Mouse (Mus musculus): ENCODE measurements around the gene Phf3.
"Not testable (repeated sequence)": the region's sequence is repeated elsewhere in the genome, so short reads cannot be mapped to it uniquely, and the experiment has no call there.

The Phf3 gene

DNA sequence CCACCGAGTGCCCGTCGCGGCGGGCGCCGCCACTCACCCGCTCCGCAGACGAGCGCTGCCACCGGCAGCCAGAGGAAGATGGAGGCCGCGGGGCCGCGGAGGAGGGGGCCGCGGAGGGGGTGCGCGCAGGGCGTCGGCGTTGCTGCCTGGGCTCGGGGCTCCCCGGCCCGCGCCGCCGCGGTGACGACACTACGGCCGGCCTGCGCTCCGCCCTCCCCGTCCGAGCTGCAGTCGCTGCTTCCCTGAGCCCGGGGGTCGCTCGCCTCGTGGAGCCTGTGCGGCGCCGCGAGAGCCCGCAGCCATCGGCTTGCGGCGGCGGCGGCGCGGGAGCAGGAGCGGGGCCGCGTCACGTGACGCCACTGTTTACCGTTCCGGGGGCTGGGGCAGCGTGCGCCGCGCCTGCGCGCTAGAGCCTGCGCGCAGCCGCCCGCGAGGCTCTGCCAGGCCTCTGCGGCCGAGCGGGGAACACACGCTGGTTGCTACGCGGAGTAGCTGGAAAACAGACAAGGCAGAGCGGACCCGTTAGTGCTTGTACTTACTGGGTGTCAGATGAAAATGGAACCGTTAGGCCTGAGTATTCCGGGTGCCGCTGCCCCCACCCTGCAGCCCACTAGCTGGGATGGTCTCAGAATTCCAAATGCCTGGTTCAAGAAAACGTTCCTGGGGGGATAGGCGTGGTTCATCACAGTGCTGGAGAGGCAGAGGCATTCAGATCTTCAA lies at the start of gene Phf3:
Gene Phf3 (minus strand): TSS at position 381 of the 720 bp plus-strand sequence.
- DNase-seq, result peak; percentile 94

DNA sequence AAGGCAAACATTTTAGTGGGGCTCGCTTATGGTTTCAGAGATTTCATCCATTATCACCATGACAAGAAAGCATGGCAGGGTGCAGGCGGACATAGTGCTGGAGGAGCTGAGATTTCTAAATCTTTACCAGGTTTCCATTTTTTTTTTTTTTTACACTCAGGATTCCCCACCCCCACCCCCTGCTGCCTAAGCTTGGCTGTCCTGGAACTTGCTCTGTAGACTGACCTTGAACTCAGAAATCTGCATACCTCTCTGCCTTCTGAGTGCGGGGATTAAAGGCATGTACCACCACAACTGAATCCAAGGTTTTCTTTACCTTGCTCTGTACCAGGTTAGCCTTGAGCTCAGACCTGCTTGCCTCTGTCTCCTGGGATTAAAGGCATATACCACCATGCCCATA lies 48.5 kb upstream of the Phf3 start:
- no peak for DNase-seq

DNA sequence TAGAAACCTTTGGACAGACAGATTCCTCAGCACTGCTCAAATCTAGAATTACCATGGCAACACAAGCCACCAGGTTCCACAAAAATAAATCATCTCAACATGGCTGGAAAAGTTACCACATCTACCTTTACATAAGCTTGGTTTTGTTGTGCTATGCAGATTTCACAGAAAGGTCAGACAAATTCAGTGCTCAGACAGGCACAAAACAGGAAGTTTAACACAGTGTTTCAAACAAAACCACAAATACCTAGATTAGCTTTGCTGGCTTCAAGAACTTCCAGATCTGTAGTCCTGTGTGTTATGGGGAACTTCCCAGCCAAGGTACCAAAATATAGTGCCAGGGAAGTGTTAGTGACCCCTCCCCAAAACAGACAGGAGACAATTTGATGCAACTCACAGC lies 47.5 kb upstream of the Phf3 start:
- no peak for DNase-seq

DNA sequence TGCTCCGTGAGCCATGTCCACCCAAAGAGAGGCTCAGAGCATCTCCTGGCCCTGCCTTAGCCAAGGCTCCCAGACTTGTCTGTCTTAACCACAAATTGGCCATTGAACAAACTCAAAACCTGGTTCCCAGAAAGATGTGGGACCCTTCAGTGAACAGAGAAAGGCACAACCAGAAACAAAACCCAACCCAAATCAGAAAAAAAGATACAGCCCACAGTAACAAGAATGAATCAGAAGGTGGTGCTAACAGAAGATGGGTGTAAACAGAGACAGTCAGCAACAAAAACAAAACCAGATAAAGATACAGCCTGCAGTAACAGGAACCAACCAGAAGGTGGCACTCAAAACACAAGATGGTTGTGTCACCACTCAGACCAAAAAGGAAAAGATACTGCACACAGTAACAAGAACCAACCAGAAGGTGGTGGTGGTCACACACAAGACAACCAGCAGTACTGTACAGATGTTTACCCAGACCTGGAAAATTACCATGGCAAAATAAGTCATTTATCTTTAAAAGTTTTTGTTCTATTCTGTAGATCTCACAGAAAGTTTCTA lies 47.0 kb upstream of the Phf3 start:
- DNase-seq, result peak; percentile 17

DNA sequence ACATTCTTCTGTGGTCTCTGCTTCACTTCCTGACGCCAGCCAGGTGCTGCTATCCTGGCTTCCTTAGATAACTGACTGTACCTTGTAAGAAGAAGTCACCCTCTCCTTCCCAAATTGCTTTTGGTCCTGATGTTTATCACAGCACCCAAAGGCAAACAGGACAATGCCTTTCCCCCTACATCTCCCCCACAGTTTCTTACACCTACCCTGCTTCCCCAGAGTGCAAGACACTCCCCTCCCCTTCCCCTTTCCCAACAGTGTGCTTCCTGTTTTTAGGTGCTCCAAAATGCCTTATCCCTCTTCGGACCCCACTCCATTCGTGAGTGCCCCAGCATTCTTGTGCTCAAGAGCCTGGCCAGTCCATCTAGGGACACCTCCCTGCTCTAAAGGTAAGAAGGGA lies 36.5 kb upstream of the Phf3 start:
- no peak for DNase-seq

DNA sequence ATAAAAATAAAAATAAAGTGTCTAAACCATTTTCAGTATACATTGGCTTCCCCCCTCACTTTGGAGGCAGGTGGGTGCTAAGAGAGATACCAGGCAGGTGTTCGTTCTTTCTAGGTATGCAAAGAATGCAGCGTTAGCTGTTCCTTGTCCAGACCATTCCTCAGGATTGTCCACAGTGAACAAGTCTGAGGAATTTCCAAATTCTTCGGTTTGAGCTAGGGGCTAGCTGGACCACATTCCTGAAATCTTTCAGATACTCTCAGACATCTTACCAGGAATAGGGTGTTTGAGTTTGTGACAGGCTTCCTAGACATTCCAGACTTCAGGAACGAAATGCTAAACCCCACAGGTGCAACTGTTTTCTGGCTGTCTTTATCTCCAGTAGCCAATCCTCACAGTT lies 35.1 kb upstream of the Phf3 start:
- DNase-seq, result no peak

DNA sequence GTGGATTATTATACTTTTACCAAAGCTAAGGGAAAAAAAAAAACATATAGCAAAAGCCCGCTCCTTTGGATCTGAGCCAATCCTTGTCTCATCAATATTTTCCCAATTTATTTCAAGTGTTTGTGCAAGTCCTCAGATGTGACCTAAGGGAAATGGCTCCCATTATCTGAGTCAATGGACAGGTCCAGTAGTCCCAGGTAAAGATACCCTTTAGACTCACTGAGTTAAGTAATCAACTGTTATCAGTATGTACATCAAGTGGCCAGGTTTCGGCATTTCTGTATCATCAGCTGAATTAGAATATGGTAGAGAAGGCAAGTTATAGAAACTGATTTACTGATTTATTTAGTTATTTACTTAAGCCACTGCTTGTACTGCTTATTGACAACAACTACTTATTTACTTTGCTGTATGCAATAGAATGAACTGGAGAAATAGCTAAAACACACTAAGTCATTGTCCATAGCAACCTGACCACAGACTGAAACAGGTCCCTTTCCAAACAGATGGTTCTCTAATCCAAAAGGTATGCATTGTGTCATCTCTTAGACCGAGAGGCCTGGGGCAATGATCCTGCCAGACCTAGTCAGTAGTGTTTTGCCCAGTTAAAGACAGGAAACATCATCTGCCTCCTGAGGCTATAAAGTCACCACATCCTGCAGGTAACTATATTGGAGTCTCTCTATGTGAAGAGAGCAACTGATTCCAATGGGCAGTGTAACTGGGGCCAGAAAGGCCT lies 29.9 kb upstream of the Phf3 start:
- no peak for DNase-seq

DNA sequence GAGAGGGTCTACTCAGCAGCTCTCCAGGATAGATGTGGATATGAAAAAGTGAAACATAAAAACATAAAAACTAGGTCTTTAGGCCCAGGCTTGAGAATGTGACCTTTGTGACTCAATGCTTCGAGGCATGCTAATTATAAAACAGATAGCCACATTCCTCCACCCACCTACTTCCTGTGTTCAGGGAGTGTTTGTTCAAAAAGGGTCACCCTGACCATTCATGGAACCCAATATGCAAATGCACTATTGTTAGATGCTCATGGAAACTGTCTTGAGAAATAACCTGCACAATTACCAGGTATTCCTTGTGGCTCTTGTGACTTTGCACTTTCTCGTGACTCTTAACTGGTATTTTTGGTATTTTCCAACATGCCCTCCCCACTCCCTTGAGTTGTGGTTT lies 25.0 kb upstream of the Phf3 start:
- no peak for DNase-seq

DNA sequence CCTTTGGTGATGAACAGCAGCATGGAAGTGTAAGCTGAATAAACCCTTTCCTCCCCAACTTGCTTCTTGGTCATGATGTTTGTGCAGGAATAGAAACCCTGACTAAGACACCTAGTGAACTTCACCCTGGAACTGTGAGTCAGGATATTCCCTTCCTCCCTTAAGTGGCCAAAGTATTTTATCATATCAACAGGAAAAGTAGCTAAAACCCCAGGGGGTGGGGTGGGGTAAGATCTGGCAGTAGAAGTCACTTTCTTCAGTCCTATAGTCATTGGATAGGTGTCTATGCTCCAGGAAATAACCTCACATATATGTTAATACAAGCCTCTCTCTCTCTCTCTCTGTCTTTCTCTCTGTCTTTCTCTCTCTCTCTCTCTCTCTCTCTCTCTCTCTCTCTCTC lies 21.6 kb upstream of the Phf3 start:
- DNase-seq, result not testable (repeated sequence)

DNA sequence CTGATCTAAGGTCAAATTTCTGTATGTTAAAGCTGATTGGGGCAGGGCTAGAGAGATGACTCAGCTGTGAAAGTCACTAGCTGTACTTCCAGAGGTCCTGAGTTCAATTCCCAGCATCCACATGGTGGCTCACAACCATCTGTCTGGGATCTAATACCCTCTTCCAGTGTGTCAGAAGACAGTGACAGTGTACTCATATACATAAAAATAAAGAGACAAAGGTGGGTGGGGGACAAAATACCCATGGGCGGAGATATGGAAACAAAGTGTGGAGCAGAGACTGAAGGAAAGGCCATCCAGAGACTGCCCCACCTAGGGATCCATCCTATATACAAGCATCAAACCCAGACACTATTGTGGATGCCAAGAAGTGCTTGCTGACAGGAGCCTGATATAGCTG lies 10.1 kb upstream of the Phf3 start:
- DNase-seq, result not testable (repeated sequence)

DNA sequence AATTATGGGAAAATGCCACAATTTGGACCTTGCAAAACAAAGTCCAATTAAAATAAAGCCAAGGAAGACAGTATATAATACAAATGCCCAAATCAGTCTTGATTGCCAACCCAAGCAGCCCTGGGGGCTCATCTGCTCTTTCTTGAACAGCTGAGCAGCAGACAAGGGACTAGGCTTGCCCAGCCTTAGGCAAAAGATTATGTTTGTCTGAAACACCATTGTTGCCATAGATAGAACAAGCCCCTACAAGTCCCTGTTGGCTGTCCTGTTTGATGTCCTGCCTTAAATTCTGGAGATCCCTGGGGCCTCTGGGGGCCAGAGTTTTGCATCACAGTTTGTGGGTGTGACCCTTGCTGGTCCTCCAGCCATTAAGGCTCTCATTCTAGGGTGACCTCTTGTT lies 2.0 kb upstream of the Phf3 start:
- DNase-seq, result no peak

DNA sequence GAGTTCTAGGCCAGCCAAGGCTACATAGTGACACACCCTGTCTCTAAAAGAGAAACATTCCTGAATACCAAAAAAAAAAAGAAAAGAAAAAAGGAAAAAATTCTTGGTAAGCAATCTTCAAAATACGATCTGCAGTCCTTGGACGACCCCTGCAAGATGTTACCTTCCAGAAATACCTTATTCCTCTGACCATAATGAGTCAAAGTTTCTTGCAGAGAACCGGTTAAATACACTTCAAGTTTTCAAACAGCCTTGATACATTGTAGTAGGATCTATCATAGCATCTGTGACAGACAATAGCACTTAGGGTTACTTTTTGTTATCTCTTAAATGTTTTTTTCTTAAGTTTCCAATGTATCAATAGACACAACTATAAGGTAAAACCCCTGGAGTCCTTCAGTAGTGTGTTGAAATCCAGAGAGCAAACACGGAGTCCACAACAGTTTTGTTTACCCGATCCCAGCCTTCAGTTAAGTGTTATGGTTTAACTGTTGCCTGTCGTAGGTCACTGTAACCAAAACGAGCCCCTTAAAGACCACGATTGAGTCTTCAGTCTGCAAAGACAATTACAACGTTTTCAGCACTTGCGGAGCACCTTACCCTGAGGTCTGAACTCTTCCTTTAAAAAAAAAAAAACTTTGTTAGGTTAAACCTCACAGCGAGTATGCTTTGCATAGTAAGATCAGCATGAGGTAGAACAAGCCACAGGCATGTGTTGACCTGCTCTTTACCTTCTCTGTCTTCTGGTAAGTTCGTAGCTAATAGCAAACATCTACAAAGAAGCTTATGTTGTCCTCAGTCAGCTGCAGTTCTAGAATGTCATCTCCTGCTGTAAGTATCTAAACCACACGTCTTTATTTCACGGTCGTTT lies 775 bp upstream of the Phf3 start:
- DNase-seq, result no peak

DNA sequence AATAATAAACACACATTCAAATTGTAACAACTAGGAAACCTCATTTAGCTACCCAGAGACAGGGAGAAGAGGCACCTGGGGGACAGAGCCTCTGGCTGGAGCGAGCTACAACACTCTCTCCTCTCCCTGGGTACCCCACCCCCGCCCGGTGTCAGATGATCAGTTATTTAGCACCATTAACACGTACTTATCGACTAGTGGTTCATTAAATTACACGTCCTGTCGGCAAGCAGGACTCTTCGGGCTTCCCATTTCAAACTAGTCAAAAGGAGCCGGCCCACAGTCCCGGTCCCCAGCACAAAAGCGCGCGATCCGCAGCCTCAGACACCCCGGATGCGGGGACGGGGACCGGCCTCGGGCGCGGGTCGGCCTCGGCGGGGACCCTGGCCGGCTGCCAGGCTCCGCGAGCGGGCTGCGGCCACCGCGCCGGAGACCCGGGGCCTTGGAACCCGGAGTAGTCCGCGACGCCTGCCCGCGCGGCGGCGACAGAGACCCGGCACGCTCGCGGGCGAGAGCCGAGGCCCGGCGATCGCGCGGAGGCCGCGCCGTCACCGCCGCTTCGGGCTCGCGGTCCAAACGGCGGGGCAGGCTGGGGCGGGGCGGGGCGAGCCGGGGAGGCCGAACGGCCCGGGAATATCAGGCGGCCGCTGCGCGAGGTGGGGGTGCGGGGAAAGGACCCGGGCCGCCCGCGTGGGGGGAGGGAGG lies 733 bp downstream of the Phf3 start:
- no peak for DNase-seq

DNA sequence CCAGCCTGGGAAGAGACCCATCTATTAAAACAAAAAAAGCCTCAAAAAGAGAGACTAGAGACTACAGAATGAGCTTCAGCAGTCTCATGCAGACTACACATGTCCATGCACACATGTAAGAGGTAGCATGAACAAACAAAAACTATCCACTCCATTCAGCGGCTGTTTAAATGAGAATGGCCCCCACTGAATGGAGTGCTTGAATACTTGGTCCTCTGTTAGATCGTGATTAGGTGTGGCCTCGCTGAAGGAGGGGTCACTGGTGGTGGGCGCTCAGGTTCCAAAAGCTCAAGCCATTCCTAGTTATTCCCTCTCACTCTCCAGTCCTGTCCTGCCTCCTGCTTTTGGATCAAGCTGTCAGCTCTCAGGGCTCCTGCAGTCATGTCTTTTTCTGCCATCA lies 5.9 kb downstream of the Phf3 start:
- no peak for DNase-seq

DNA sequence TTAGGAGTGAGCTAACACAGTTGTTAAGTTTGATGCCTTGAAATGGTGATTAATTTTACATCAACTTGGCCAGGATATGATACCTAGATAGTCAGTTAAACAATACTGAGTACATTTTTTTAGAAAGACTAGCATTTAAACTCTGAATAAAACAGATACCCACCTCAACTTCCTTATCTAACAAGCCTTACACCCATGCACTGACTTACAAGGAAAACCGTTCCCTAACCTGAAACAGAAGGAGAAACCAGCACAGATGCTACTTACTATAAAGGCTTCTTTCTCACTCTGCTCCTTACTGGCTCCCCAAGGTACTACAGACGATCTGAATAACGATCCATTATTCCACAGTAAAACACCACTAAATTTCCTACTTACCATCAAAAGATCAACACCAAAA lies 21.2 kb downstream of the Phf3 start:
- DNase-seq, result no peak

DNA sequence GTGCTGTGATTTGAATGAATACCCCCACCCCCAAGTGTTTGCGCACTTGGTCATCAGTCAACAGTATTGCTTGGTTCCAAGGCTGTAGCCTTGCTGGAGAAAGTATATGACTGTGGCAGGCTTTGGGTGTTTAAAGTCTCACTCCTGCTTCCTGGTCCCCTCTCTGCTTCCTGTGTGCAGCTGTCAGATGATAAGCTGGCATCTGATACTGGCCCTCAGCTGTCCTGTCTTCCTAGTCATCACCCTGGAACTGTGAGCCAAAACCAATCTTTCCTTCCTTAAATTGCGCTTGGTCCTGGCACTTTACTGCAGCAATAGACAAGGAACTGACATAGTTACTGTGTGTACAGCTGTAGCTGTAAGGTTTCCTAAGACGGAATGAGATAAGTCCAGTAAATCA lies 21.8 kb downstream of the Phf3 start:
- no peak for DNase-seq

DNA sequence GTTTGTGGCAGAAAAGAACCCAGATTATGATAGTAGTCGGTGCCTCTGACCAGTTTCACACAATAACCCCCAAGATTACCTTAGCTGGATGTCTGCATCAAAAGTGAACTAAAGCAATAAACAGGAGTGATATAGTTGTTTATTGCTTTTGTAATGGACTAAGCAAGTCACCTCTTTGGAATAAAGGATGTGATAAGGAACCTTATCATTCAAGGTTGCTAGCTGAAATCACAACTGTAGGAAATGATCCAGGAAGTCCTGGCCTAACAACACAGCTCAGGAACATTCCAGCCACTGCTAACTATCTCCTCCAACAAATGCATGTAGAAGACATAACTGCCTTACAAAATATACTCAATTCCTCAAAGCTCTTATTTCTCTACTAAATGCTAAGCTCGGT lies 22.8 kb downstream of the Phf3 start:
- no peak for DNase-seq

DNA sequence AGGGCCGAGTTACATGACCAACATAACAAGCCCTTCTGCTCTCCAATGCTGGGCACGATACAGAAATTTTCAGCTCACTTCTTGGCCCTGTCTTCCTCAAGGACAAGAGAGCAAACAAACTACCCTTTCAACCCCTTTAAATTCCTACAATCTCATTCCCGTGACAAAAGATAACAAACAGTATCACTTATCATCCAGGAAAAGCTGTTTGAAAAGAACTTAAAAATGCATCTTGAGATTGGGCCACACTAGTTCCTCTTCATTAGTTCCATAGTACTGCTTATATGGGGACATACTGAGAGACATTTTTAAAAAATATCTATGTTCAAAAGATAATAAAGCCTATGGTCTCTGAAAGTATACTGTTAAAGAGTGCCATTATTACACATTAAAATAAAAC lies 23.8 kb downstream of the Phf3 start:
- DNase-seq, result no peak

DNA sequence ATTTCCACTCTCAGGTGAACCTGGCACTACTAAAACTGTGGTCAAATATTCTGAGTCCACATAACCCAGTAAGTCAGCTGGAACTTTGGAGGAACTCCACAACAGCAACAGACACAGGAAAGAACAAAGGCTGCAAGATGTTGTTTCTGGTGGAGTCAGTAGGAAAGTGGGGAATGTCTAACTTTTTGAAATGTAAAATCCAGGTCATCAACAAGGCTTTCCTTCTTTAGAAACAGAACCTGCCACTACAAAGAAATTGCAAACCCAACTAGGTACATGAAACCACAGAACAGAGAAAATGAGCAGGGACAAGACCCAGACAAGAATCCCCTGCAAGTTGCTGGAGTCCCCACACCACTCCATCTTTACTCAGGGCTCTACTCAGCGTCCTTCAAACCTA lies 26.0 kb downstream of the Phf3 start:
- no peak for DNase-seq

DNA sequence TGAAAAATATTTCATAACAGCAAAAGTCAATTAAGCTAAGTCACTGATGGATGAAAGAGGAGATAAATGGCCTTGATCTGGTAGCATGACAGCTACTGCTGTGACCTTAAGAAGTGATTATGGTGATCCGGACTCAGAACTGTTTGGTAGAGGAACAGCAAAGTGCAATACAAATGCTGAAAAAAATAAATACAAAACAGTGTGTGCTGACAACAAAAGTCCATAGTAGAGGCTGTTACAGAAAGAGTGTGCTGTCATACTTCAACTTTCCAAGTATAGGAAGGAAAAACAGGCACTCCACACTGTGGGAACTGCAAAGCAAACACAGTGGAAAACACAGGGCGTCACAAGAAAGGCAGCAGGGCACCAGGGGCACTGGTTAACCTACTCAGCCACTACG lies 34.1 kb downstream of the Phf3 start:
- DNase-seq, result no peak

DNA sequence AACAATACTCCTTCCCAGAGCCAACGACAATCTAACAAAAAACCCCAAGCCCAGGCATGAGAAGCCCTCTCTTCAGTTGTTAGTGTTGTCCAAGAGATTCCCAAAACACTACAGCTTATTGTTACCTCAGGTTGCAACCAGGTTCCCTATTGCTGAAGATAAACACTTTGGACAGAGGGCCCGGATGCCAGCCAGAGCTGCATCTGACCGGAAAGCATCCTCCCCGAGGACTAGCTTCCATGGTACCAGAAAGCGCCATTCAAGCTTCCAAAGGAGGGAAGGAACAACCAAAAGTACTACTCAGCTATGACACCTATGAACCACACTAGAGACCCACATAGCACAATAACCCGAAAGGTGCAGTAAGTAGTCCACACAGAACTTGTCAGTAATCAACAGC lies 38.2 kb downstream of the Phf3 start:
- DNase-seq, result no peak

DNA sequence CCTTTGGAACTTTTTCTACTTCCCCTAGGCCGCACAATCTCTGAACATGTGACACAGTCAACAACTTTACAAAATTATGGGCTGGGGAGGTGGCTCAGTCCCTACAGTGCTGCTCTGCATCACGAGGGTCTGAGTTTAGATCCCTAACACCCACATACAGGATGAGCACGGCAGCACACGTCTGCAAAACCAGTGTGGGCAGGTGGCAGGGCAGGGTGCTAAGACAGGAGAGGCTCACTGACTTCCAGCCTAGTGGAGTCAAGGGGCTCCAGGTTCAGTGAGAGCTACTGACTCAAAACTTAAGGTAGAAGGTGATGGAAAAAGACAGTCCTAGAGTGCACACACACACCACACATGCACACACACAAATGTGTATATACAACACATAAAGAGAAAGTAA lies 40.9 kb downstream of the Phf3 start:
- DNase-seq, result no peak

DNA sequence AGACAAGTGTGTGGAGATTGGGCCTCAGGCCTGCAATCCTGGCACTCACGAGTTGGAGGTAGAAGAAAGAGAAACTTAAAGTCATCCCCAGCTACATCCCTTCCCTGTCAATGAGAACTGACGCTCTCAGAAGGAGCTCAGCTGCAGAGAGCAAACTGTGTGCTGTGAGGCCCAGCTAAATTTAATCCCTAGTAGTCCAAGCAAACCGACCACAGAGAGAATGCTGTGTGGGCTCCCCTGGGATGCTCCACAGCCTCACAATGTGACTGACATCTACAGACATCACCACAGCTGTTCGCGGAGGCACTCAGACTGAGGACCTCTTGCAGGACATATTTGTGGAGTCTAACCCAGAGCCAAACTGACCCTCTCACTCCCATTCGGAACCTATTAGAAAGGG lies 54.3 kb downstream of the Phf3 start:
- no peak for DNase-seq

Data from kidney, postnatal 14 days (tissue).